Mouse (Mus musculus): ENCODE results near the gene Rere.

Gene Rere

GRCm38 (mm10) chr4:150608670-150609069 is 327.2 kb downstream of the Rere start:
- DNase-seq (ENCODE audit: low spot score) = no peak

GRCm38 (mm10) chr4:150613715-150614114 is 332.3 kb downstream of the Rere start:
- DNase-seq (ENCODE audit: low spot score) = no peak

GRCm38 (mm10) chr4:150615251-150616028 is 334.0 kb downstream of the Rere start:
- DNase-seq (ENCODE audit: low spot score) = no peak

- DNase-seq (ENCODE audit: low spot score) = no peak
Observed at GRCm38 (mm10) chr4:150616029-150616420, 334.6 kb downstream of the Rere start.

GRCm38 (mm10) chr4:150616841-150617240 is 335.4 kb downstream of the Rere start:
- no peak for DNase-seq (ENCODE audit: low spot score)

- no peak for DNase-seq (ENCODE audit: low spot score)
Observed at GRCm38 (mm10) chr4:150619011-150619410, 337.6 kb downstream of the Rere start.

GRCm38 (mm10) chr4:150622641-150623040 is 341.2 kb downstream of the Rere start:
- DNase-seq (ENCODE audit: low spot score) = no peak

- DNase-seq (ENCODE audit: low spot score) = no peak
Observed at GRCm38 (mm10) chr4:150624214-150624823, 342.9 kb downstream of the Rere start.

- DNase-seq (ENCODE audit: low spot score) = no peak
Observed at GRCm38 (mm10) chr4:150624933-150625332, 343.5 kb downstream of the Rere start.

- DNase-seq (ENCODE audit: low spot score) = peak; percentile 37
Observed at GRCm38 (mm10) chr4:150625425-150625824, 344.0 kb downstream of the Rere start.

- peak; percentile 53 for DNase-seq (ENCODE audit: low spot score)
Observed at GRCm38 (mm10) chr4:150625951-150626732, 344.7 kb downstream of the Rere start.

GRCm38 (mm10) chr4:150629266-150629665 is 347.8 kb downstream of the Rere start:
- DNase-seq (ENCODE audit: low spot score) = no peak

- no peak for DNase-seq (ENCODE audit: low spot score)
Observed at GRCm38 (mm10) chr4:150635568-150635967, 354.1 kb downstream of the Rere start.

- no peak for DNase-seq (ENCODE audit: low spot score)
Observed at GRCm38 (mm10) chr4:150636635-150637034, 355.2 kb downstream of the Rere start.

GRCm38 (mm10) chr4:150644299-150644698 is 362.9 kb downstream of the Rere start:
- DNase-seq (ENCODE audit: low spot score) = no peak

- DNase-seq (ENCODE audit: low spot score) = peak; percentile 66
Observed at GRCm38 (mm10) chr4:150649327-150649726, 367.9 kb downstream of the Rere start.

GRCm38 (mm10) chr4:150651390-150652277 is 370.2 kb downstream of the Rere start, which contains the start of gene Slc45a1:
Slc45a1 (minus strand) TSS chr4:150652174.
- no peak for DNase-seq (ENCODE audit: low spot score)

- no peak for DNase-seq (ENCODE audit: low spot score)
Observed at GRCm38 (mm10) chr4:150653072-150653599, 371.7 kb downstream of the Rere start.

GRCm38 (mm10) chr4:150655989-150656388 is 374.5 kb downstream of the Rere start:
- DNase-seq (ENCODE audit: low spot score) = peak; percentile 60

GRCm38 (mm10) chr4:150656504-150656903 is 375.1 kb downstream of the Rere start:
- DNase-seq (ENCODE audit: low spot score) = peak; percentile 29

- DNase-seq (ENCODE audit: low spot score) = no peak
Observed at GRCm38 (mm10) chr4:150659926-150660610, 378.6 kb downstream of the Rere start.

Data from c-Kit-positive CD71-positive TER-119-positive erythroid progenitor cells, embryonic 14.5 days (primary cell).